Comparison of ENCODE assay signal across 8 mouse cellular contexts in the genomic region with DNA sequence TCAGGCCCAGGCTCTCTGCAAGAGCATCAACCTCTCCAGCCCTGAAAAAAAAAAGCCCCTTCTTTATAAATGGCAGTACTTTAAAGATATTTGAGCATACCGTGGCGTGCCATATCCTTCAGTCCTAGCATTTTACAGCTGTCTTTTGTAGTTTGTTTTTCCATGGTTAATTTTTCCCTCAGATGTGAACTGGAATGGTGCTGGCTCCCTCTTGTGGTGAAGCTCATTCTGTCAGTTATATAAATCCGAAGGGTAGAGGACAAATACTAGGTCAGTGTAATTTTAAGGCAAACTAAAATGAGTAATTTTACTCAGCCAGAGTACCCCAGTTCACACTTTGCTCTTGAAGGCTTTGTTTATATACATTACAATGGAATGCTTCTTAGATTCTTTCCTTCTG. TPM values are rescaled to one million over a fixed set of nuclear protein-coding genes. Genes with fewer than 3 reads are reported as not detected.
DNase-seq lines count a peak whose midpoint lies in the region; ATAC-seq and TF ChIP-seq lines count a peak whose summit lies in the region.

No protein-coding gene starts in this region.

- intact Hi-C loops in heart, postnatal 25 days (cut with DNase I) = loop anchor here (5.0 kb wide), 1 partner anchor 304 kb away; no protein-coding TSS in a partner anchor

- H3K9ac ChIP-seq in lung, embryonic 14.5 days = no peak overlapping the region

- no peak overlapping the region for H3K27ac ChIP-seq in lung, embryonic 14.5 days (ENCODE audit: low read depth)

- H3K9me3 ChIP-seq in lung, embryonic 14.5 days (ENCODE audit: low read depth, low read length) = no peaks in the 10 kb centered on the region

- no peak overlapping the region for H3K4me2 ChIP-seq in lung, embryonic 14.5 days

- H3K36me3 ChIP-seq in lung, embryonic 14.5 days (ENCODE audit: insufficient read depth) = peaks cover 22% of the 10 kb centered on the region; the same call in 1 of the 2 replicates

- H3K4me3 ChIP-seq in lung, embryonic 14.5 days (ENCODE audit: low read depth, low read length) = no peak overlapping the region

- peak; percentile 77 for TF ChIP-seq CTCF in lung, embryonic 14.5 days (IDR thresholded peaks at IDR 0.05; ENCODE audit: low read depth)

- DNase-seq in heart, adult 18-20 months = peak; percentile 29 to 72
- DNase-seq in heart, postnatal 25 days (ENCODE audit: low spot score) = no peak
- peak; percentile 57 for DNase-seq in urinary bladder, postnatal 14 days (ENCODE audit: low spot score)
- DNase-seq in urinary bladder, adult 18-20 months (ENCODE audit: low spot score in 2 of 2) = no peak
- peak; percentile 19 to 46 for DNase-seq in cerebellum, postnatal 36 days
- peak; percentile 44 for DNase-seq in induced T-regulatory cell, adult 2 months (ENCODE audit: low read depth)
- DNase-seq in lung, embryonic 14.5 days = peak; percentile 86
- DNase-seq in urinary bladder, postnatal 10 days (ENCODE audit: low spot score) = no peak

- no peak for ATAC-seq in lung, embryonic 14.5 days (ENCODE audit: insufficient read depth)

- 27% methylated on average over 3 of the region's 3 CpGs for WGBS in lung, embryonic 14.5 days

- H3K4me1 ChIP-seq in lung, embryonic 14.5 days (ENCODE audit: insufficient read depth) = no peaks in the 10 kb centered on the region

- H3K27me3 ChIP-seq in lung, embryonic 14.5 days (ENCODE audit: insufficient read depth, low read length) = no peaks in the 10 kb centered on the region

RNA-seq across cellular contexts. Expression of gene Anapc4, which starts 12.1 kb away (rescaled TPM):
- total RNA-seq in heart, adult 18-20 months (2021) = 10 to 100 TPM; 28.8 to 31.5 TPM
- total RNA-seq in heart, postnatal 25 days (2021) = 10 to 100 TPM; 38.4 to 39.5 TPM
- polyA plus RNA-seq in lung, embryonic 14.5 days (2014; fragmentation: Nextera tagmentation; extraction: Ambion mirVana) = 123 and 131 TPM in 2 replicates

RNA-seq across cellular contexts. Expression of gene Zcchc4, which starts 46.5 kb away (rescaled TPM):
- total RNA-seq in heart, adult 18-20 months (2021) = 1 to 10 TPM; 6.7 to 9.3 TPM
- total RNA-seq in heart, postnatal 25 days (2021) = 1 to 10 TPM; 4.7 to 5.6 TPM
- 16.1 and 17.5 TPM in 2 replicates for polyA plus RNA-seq in lung, embryonic 14.5 days (2014; fragmentation: Nextera tagmentation; extraction: Ambion mirVana)

Comparison
In these comparisons a context has a peak if more than half of its experiments do, and no peak if none do; other contexts are left out.
1. DNase-seq: peak in heart, adult 18-20 months (2 of 2), urinary bladder, postnatal 14 days (single experiment), cerebellum, postnatal 36 days (2 of 2), induced T-regulatory cell, adult 2 months (single experiment) and lung, embryonic 14.5 days (single experiment); none in heart, postnatal 25 days (single experiment), urinary bladder, adult 18-20 months (0 of 2) and urinary bladder, postnatal 10 days (single experiment).